Mouse (Mus musculus): ENCODE measurements at regions not wholly inside any gene's neighbourhood (a gene's known extent, or its start where the extent isn't known, plus 50 kb on each side); places are given as distances from the start of the nearest gene placed in this dataset.
A peak's percentile ranks its signal among the peaks of the same experiment; 100 is the strongest.

DNA sequence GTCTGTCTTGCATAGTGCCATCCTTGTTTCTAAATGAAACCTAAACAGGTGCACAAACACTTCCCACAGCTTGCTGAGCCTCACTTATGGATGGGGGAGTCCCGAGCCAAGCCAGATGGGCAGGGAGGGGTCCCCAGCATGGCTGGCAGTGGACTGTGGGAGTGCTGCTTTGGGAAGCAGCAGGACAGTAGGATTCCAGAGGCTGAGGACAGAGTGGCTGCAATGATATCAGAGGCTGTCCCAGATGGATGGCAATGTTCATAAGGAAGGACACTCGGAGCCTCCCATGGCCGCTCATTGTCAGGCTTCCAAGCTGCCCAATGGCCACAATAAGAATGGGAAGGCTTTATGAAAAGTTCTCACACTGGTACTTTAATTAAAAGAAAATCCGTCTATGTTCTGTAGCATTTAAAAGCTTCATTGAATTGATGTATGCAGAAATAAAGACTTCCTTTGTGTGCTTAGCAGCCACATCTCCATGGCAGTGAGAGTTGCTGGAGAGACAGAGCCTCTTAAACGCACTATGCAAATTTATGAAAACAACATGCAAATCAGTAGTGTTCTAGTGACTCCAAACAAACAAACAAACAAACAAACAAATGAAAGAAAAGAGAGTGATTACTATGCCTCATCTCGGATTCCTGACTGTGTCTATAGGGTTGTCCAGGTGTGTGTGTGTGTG is 287.2 kb upstream of the Kif2a start:
- ATAC-seq (replicated peaks): peak; percentile 69
- Histone ChIP-seq H3K9ac (replicated peaks) (no peak overlapping the region), H3K27ac (replicated peaks) (0 out of 2 replicates have a peak overlapping the region, but pooled peaks have one; percentile 38), H3K4me3 (no peak overlapping the region), H3K9me3 (no peaks in the 10 kb centered on the region), H3K4me1 (peaks cover 9% of the 10 kb centered on the region), H3K27me3 (no peaks in the 10 kb centered on the region), H3K36me3 (no peaks in the 10 kb centered on the region), H3K4me2 (replicated peaks) (no peak overlapping the region)
- 23% methylated on average over 6 of the region's 6 CpGs for WGBS

DNA sequence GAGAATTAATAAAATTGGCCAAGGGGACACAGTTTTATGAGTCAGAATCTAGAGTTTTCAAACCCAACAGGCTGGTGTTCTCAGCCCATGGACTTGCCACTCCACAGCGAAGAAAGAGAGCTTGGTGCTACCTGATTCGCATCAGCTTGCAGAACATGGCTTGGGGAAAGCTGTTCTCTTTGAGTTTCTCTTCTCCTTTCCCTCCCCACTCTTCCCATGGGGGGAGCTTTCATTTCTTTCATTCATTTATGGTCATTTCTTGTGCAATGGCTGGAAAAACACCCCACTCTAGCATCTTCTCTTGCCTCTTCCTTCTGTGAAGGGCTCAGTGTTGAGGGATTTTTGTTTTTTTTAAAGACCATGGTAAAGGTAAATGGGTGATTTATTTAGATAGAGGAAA is 286.5 kb upstream of the Kif2a start:
- Histone ChIP-seq H3K9ac (replicated peaks) (no peak overlapping the region), H3K9me3 (no peaks in the 10 kb centered on the region), H3K36me3 (no peaks in the 10 kb centered on the region), H3K4me2 (replicated peaks) (no peak overlapping the region), H3K27ac (replicated peaks) (no peak overlapping the region), H3K27me3 (no peaks in the 10 kb centered on the region), H3K4me3 (no peak overlapping the region), H3K4me1 (peaks cover 9% of the 10 kb centered on the region)
- 85% methylated on average over 2 of the region's 2 CpGs for WGBS
- ATAC-seq (replicated peaks): no peak

DNA sequence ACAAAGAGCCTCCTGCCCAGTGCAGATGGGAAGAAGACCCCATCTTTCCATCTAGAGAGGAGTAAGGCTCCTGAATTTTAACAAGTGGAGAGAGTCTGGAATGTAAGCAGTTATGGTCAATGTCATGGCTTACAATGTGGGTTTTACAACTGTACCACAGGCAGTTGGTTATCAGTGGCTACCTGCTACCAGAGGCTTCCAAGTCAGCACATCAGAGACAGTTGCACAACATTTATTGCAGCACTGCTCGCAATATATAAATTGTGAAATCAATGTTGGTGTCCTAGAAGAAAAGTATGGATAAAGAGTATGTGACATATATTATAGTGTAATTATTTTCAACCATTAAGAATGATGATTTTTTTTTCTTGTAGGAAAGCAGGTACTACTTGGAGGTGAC is 285.0 kb upstream of the Kif2a start:
- no peak overlapping the region for H3K27ac ChIP-seq (replicated peaks)
- no peak overlapping the region for H3K4me2 ChIP-seq (replicated peaks)
- no peaks in the 10 kb centered on the region for H3K36me3 ChIP-seq
- no peak for ATAC-seq (replicated peaks)
- WGBS: 95% methylated on average over 1 of the region's 1 CpGs
- H3K4me1 ChIP-seq: peaks cover 9% of the 10 kb centered on the region
- no peaks in the 10 kb centered on the region for H3K27me3 ChIP-seq
- H3K9me3 ChIP-seq: no peaks in the 10 kb centered on the region
- no peak overlapping the region for H3K9ac ChIP-seq (replicated peaks)
- no peak overlapping the region for H3K4me3 ChIP-seq

- no peak overlapping the region for H3K4me2 ChIP-seq (replicated peaks)
- H3K36me3 ChIP-seq: no peaks in the 10 kb centered on the region
- 90% methylated on average over 1 of the region's 1 CpGs for whole genome bisulfite sequencing
- no peak overlapping the region for H3K4me3 ChIP-seq
- no peaks in the 10 kb centered on the region for H3K27me3 ChIP-seq
- H3K9me3 ChIP-seq: no peaks in the 10 kb centered on the region
- no peak overlapping the region for H3K9ac ChIP-seq (replicated peaks)
- no peak for ATAC-seq (replicated peaks)
- H3K27ac ChIP-seq (replicated peaks): no peak overlapping the region
- peaks cover 9% of the 10 kb centered on the region for H3K4me1 ChIP-seq
These were observed 284.3 kb upstream of the Kif2a start for GRCm38 (mm10) chr13:107306232-107306631.

DNA sequence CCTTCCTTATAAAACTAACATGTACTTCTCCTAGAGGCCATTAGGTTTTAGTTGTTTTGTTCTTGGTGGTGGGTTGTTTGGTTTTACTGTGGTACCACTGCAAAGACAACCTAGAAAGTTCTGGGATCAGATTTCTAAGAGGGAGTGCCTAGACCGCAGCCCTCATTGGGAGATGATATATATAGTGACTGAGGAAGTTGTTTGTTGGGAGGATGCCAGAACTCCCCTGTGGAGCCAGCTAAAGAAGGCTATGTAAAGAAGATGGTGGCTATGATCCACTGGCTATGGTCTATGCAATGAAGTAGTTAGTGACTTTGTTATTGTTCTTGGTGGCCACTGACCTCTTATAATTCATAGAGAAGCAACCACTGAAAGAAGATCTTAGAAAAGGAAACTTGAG is 283.8 kb upstream of the Kif2a start:
- H3K36me3 ChIP-seq: no peaks in the 10 kb centered on the region
- H3K4me2 ChIP-seq (replicated peaks): no peak overlapping the region
- no peak overlapping the region for H3K4me3 ChIP-seq
- ATAC-seq (replicated peaks): no peak
- WGBS: 80% methylated on average over 1 of the region's 1 CpGs
- no peaks in the 10 kb centered on the region for H3K27me3 ChIP-seq
- no peak overlapping the region for H3K9ac ChIP-seq (replicated peaks)
- H3K4me1 ChIP-seq: peaks cover 9% of the 10 kb centered on the region
- H3K27ac ChIP-seq (replicated peaks): no peak overlapping the region
- no peaks in the 10 kb centered on the region for H3K9me3 ChIP-seq

DNA sequence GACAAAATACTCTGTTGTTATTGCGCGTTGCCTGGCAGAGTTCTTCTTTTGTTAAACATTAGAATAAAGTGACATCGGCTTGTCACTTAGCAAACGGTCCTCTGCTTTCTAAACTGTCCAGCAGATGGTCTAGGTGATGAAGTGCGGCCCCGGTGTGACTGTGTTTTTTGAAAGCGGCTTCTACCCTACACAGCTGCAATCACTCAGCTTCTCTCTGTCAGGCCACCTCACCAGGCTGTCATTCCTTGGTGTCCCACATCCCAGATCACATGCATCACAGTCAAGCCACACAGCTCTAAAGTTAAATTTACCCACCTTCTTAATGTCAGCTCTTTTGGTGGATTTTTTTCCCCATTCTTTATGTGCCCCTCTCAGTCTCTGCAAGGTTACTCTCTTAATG is 282.0 kb upstream of the Kif2a start:
- no peak overlapping the region for H3K9ac ChIP-seq (replicated peaks)
- no peaks in the 10 kb centered on the region for H3K36me3 ChIP-seq
- H3K27ac ChIP-seq (replicated peaks): no peak overlapping the region
- no peak overlapping the region for H3K4me2 ChIP-seq (replicated peaks)
- WGBS: 76% methylated on average over 7 of the region's 7 CpGs
- ATAC-seq (replicated peaks): no peak
- H3K4me1 ChIP-seq: peaks cover 4% of the 10 kb centered on the region
- H3K9me3 ChIP-seq: no peaks in the 10 kb centered on the region
- no peaks in the 10 kb centered on the region for H3K27me3 ChIP-seq
- H3K4me3 ChIP-seq: no peak overlapping the region

DNA sequence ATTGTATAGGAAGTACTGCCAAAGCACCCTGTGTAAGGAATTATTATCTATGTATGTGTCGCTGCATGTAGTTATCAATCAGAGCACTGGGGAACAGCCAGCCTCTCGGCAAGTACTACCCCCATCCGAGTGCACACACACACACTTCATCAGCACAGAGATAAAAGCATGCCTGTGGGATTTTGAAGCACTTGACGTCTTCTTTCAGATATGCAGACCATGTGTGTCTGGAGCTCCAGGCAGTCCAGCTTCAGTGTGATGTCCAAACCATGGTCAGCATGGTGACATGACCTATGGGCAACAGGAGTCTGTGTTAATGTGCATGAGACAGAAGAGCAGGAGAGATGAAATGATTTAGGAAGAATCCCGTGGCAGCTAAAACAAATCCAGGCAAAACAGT is 281.4 kb upstream of the Kif2a start:
- H3K9me3 ChIP-seq: no peaks in the 10 kb centered on the region

DNA sequence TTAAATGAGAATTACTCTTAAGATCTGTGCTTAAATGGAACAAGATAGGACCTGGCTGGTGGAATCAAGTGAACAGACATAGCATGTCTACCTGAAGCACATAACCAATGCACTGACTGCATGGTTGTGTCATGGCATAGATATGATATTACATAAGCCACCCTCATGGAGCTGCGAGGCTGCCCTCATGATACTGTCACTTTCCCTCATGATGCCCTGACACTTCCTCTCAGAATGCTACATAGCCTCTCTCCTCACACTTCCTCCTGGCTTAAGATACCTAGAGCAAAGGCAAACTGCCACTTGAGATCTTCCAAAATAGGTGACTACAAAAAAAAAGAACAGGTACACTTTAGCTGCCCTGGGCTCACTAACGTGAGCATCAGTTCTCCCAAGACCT is 278.9 kb upstream of the Kif2a start:
- Histone ChIP-seq H3K4me1 (no peaks in the 10 kb centered on the region), H3K36me3 (no peaks in the 10 kb centered on the region), H3K4me2 (replicated peaks) (no peak overlapping the region), H3K9ac (replicated peaks) (no peak overlapping the region), H3K9me3 (no peaks in the 10 kb centered on the region), H3K4me3 (no peak overlapping the region), H3K27me3 (no peaks in the 10 kb centered on the region), H3K27ac (replicated peaks) (no peak overlapping the region)
- no peak for ATAC-seq (replicated peaks)
- 87% methylated on average over 2 of the region's 2 CpGs for WGBS

More for the DNA sequence above, 281.4 kb upstream of the Kif2a start:
- Histone ChIP-seq H3K4me3 (no peak overlapping the region), H3K36me3 (no peaks in the 10 kb centered on the region), H3K4me2 (replicated peaks) (no peak overlapping the region), H3K27ac (replicated peaks) (no peak overlapping the region), H3K4me1 (no peaks in the 10 kb centered on the region), H3K9ac (replicated peaks) (no peak overlapping the region), H3K27me3 (no peaks in the 10 kb centered on the region)
- WGBS: 76% methylated on average over 5 of the region's 5 CpGs
- ATAC-seq (replicated peaks): no peak

DNA sequence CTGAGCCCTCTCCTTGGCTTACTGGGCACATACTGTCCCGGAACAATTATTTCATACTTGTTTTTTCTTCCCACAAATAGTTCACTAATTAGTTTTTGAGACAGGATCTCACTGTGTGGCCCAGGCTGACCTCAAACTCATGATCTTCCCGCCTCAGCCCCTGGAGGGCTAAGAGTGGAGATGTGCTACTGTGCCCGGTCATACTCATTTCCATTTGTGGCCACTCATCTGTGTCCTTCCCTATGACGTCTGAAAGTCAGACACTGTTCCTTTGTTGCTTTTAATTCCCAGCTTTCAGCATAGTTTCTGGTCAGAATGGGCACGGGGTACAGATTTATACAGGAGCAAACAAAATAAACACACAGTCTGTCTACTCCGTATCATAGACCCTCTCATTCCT is 242.7 kb upstream of the Kif2a start:
- H3K27ac ChIP-seq (replicated peaks): no peak overlapping the region
- ATAC-seq (replicated peaks): no peak
- H3K4me2 ChIP-seq (replicated peaks): no peak overlapping the region
- no peaks in the 10 kb centered on the region for H3K36me3 ChIP-seq
- H3K27me3 ChIP-seq: no peaks in the 10 kb centered on the region
- H3K9me3 ChIP-seq: no peaks in the 10 kb centered on the region
- no peak overlapping the region for H3K4me3 ChIP-seq
- no peaks in the 10 kb centered on the region for H3K4me1 ChIP-seq
- no peak overlapping the region for H3K9ac ChIP-seq (replicated peaks)
- 78% methylated on average over 6 of the region's 6 CpGs for WGBS

DNA sequence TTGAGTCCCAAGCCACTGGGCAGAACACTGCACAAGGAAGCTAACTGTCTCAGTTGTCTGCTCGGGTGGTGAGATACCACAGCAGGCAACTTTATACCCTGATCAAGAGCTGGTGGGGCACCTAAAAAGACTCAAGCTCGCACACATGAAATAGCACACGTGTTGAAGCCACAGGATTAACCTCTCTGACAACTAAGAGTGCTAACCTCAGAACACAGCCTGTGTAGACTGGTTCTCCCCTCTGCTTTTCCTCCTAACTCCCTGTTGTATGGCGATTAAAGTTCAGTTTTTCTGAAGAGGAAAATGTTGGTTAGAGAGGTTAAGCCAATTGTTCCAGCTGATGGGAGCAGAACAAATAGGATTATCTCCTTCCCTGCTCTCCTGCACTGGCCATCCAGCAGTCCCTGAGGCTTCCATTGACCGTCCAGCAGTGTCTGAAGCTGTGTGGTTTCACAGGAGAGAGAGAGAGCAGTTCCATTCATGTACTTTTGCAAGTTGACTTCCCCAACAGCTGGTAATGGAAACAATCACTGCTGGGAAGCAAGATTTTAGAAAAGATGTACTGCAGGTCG is 239.6 kb upstream of the Kif2a start:
- Histone ChIP-seq H3K36me3 (no peaks in the 10 kb centered on the region), H3K27me3 (no peaks in the 10 kb centered on the region; the same call in 1 of the 2 replicates), H3K9me3 (no peaks in the 10 kb centered on the region), H3K4me1 (no peaks in the 10 kb centered on the region), H3K9ac (replicated peaks) (no peak overlapping the region), H3K27ac (replicated peaks) (no peak overlapping the region), H3K4me3 (no peak overlapping the region), H3K4me2 (replicated peaks) (no peak overlapping the region)
- WGBS: 13% methylated on average over 6 of the region's 6 CpGs
- ATAC-seq (replicated peaks): no peak

- WGBS: 61% methylated on average over 4 of the region's 4 CpGs
These were observed 238.3 kb upstream of the Kif2a start for GRCm38 (mm10) chr13:107260274-107260673.

DNA sequence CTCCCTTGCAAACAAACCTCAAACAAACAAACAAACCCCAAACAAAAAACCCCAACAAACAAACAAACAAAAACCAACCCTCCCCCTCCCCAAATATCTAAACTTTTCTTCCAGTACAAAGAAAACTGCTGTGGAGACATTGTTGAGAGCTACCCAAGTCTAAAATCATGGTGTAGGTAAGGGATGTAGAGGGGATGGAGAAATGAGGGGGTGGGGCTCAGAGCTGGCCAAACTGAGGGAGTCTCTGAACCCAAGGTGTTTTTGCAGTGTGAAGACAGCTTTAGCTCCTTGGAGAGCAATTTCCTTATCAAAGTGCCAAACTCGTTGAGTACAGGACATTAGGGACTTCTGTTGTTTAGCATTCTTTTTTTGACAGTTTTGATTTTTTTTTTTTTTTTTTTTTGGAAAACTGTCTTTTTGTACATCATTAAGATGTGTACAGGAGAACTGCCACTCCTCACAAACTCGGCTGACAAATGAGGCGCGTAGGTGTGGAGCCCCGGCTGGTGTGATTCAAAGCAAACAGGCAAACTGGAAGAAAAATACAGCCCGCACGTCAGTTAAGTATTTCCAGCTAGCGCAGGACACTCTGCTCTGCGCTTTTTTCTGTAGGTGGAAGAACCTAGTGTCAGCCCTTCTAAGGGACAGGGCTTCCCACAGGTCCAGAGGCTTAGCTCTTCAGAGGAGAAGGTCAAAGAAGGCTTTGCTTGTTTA is 226.0 kb upstream of the Kif2a start:
- Histone ChIP-seq H3K9ac (replicated peaks) (no peak overlapping the region), H3K4me2 (replicated peaks) (peak overlapping the region; percentile 48), H3K4me1 (peaks cover 21% of the 10 kb centered on the region), H3K4me3 (no peak overlapping the region), H3K27me3 (no peaks in the 10 kb centered on the region), H3K27ac (replicated peaks) (no peak overlapping the region), H3K36me3 (no peaks in the 10 kb centered on the region), H3K9me3 (no peaks in the 10 kb centered on the region)
- ATAC-seq (replicated peaks): peak; percentile 61; the same call in 1 of the 2 replicates
- WGBS: 12% methylated on average over 9 of the region's 9 CpGs

More at GRCm38 (mm10) chr13:107260274-107260673, 238.3 kb upstream of the Kif2a start:
- Histone ChIP-seq H3K27ac (replicated peaks) (no peak overlapping the region), H3K27me3 (no peaks in the 10 kb centered on the region; the same call in 1 of the 2 replicates), H3K4me3 (no peak overlapping the region), H3K9ac (replicated peaks) (no peak overlapping the region), H3K36me3 (no peaks in the 10 kb centered on the region), H3K4me2 (replicated peaks) (no peak overlapping the region), H3K9me3 (no peaks in the 10 kb centered on the region), H3K4me1 (no peaks in the 10 kb centered on the region)
- ATAC-seq (replicated peaks): no peak
